Mouse (Mus musculus) Muller cell, postnatal 12 days (primary cell): ENCODE data around the gene Ldlrad3.
A peak's percentile ranks its signal among the peaks of the same experiment; 100 is the strongest.

Experiments
- DNase-seq: peaks from one replicate; pipeline ENCODE4 v3.0.0-alpha.2; 2015; ENCODE audit errors: inconsistent ontology term

Gene Ldlrad3

GRCm38 (mm10) chr2:102002974-102003775, 183.0 kb downstream of the Ldlrad3 start:
- no peak for DNase-seq

- no peak for DNase-seq
Observed at GRCm38 (mm10) chr2:102002408-102002973, 183.7 kb downstream of the Ldlrad3 start.

- no peak for DNase-seq
Observed at GRCm38 (mm10) chr2:102001661-102002060, 184.5 kb downstream of the Ldlrad3 start.

- no peak for DNase-seq
Observed at GRCm38 (mm10) chr2:101998911-101999572, 187.1 kb downstream of the Ldlrad3 start.

- DNase-seq: no peak
Observed at GRCm38 (mm10) chr2:101997013-101997412, 189.2 kb downstream of the Ldlrad3 start.

- DNase-seq: peak; percentile 42
Observed at GRCm38 (mm10) chr2:101992574-101993310, 193.4 kb downstream of the Ldlrad3 start.

GRCm38 (mm10) chr2:101991726-101992125, 194.5 kb downstream of the Ldlrad3 start:
- DNase-seq: no peak

- peak; percentile 97 for DNase-seq
Observed at GRCm38 (mm10) chr2:101986344-101987087, 199.7 kb downstream of the Ldlrad3 start.

GRCm38 (mm10) chr2:101983853-101984543, 202.2 kb downstream of the Ldlrad3 start:
- no peak for DNase-seq

- peak; percentile 88 for DNase-seq
Observed at GRCm38 (mm10) chr2:101983082-101983852, 202.9 kb downstream of the Ldlrad3 start.

GRCm38 (mm10) chr2:101981964-101982498, 204.2 kb downstream of the Ldlrad3 start:
- no peak for DNase-seq

GRCm38 (mm10) chr2:101981211-101981610, 205.0 kb downstream of the Ldlrad3 start:
- no peak for DNase-seq

- no peak for DNase-seq
Observed at GRCm38 (mm10) chr2:101980456-101980947, 205.7 kb downstream of the Ldlrad3 start.

GRCm38 (mm10) chr2:101978534-101979525, 207.4 kb downstream of the Ldlrad3 start:
- DNase-seq: peak; percentile 87

GRCm38 (mm10) chr2:101976399-101977064, 209.7 kb downstream of the Ldlrad3 start:
- no peak for DNase-seq

GRCm38 (mm10) chr2:101973810-101974209, 212.4 kb downstream of the Ldlrad3 start:
- DNase-seq: peak; percentile 85

- no peak for DNase-seq
Observed at GRCm38 (mm10) chr2:101967601-101968000, 218.6 kb downstream of the Ldlrad3 start.

GRCm38 (mm10) chr2:101967152-101967551, 219.0 kb downstream of the Ldlrad3 start:
- DNase-seq: no peak
